Mouse (Mus musculus) cerebellum, adult 2 months (tissue): ENCODE results near the gene Pde7b. TPM values are rescaled to one million over a fixed set of nuclear protein-coding genes. Genes with fewer than 3 reads are reported as not detected.

Source experiments
- DNase-seq, 2 experiments: peaks; one replicate each; pipeline ENCODE4 v3.0.0; 2021
- H3K27ac ChIP-seq: fragments of 200-500 bp; 2 replicates; pipeline ENCODE4 v1.5.1; 2012; ENCODE audit warnings: low read length, control low read depth, inconsistent platforms; ENCODE audit not compliant: insufficient read depth
- H3K27me3 ChIP-seq: fragments of 200-500 bp; 2 replicates; pipeline ENCODE4 v1.6.1; 2012; ENCODE audit warnings: inconsistent platforms, mild to moderate bottlenecking, low read length, moderate library complexity; ENCODE audit not compliant: control insufficient read depth, insufficient read depth
- H3K4me1 ChIP-seq: fragments of 200-500 bp; 2 replicates; pipeline ENCODE4 v1.6.1; 2011; ENCODE audit warnings: low read length; ENCODE audit not compliant: control insufficient read depth, insufficient read depth
- H3K4me3 ChIP-seq: fragments of 200-500 bp; replicated peaks from 2 replicates; pipeline ENCODE3; 2011; ENCODE audit warnings: mild to moderate bottlenecking, low read depth, low read length, control low read depth; ENCODE audit not compliant: insufficient read depth
- CTCF ChIP-seq: fragments of 200-500 bp; IDR thresholded peaks from 2 replicates; pipeline ENCODE4 v1.5.1; 2011; ENCODE audit warnings: low read depth, mild to moderate bottlenecking, control low read depth, low read length, moderate library complexity, borderline replicate concordance; ENCODE audit not compliant: insufficient read depth
- POLR2A ChIP-seq: fragments of 200-500 bp; IDR thresholded peaks from 2 replicates; pipeline ENCODE4 v1.6.1; 2011; ENCODE audit warnings: low read length, control low read depth, borderline replicate concordance; ENCODE audit not compliant: insufficient read depth
- WGBS: fragments of 180-500 bp; shearing (Covaris S2); methylation state at CpG from one replicate; pipeline ENCODE4 v1.1.7; 2018; 5-methylcytosine and 5-hydroxymethylcytosine counted together
- polyA plus RNA-seq: library from polyadenylated mRNA; depleted of rRNA; stranded (reverse); fragments of >200 nt; gene quantifications from 2 replicates; pipeline ENCODE4 v1.2.3, GENCODE M21; 2012

Gene Pde7b
- polyA plus RNA-seq, 1 experiment: 8.5 TPM

DNA sequence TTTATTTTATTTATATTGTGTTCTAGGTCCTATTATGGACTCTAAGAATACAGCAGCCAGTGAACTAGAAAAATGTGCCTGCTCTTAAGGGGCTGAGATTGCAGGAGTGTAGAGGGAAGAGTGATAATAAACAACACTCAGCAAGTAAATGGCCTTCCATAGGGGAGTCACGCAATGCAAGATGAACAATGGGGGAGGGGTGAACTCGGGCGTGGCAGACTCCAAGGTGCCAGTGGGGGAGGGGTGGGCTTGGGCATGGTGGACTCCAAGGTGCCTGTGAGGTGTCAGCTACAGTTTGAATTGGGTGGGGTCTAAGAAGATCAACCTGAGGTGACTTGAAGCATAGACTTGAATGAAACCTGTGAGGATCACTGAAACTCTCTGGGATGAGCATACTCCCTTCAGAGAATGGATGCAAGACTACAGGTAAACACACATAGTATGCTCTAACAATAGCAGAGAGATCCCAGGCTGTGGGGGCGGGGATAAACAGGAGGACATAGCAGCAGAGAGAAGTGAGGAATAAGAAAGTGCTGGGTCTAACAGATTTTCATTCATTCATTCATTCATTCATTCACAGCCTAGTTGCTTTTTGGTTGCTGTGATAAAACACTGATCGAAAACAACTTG, 230.9 kb downstream of the Pde7b start:
- 86% methylated on average over 5 of the region's 5 CpGs for WGBS
- no peaks in the 10 kb centered on the region for H3K27me3 ChIP-seq
- H3K4me1 ChIP-seq: no peaks in the 10 kb centered on the region
- no peak overlapping the region for H3K27ac ChIP-seq
- TF ChIP-seq CTCF (no peak), POLR2A (no peak)
- DNase-seq: no peak
- H3K4me3 ChIP-seq: no peak overlapping the region

DNA sequence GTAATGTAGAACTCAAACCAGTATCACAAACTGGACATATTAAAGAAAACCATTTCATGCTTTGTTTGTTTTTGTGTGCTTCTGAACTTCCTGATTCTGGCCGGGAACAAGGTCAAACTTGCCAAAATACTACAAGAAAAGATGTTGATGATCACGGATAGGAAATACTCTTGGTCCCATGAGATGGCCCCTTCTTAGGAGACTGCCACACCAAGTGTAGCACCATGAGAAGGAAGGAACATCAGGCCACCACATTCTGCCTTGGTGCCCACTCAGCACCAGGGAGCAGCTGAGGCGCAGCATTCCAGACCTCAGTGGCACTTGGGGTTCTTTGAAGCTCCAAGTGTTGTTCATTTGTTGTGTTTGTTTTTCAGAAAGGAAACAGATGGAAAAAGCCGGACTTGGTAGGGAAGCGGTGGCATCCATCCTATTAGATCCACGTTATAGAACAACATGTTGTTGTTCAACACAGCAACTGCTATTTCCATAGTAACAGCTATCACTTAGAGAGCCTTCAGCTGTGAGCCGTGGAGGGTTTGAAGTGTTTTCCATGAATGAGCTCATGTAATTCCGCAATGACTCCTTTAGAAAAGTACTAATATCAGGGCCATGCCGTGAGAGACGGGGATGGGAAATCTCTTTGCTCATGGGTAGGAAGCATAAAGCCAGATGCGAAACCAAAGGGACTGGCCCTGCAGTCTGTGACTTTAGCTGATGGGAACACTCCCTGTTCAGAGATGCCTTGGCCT, 232.5 kb downstream of the Pde7b start:
- Histone ChIP-seq H3K27ac (no peak overlapping the region), H3K4me3 (no peak overlapping the region), H3K4me1 (no peaks in the 10 kb centered on the region), H3K27me3 (no peaks in the 10 kb centered on the region)
- WGBS: 68% methylated on average over 11 of the region's 11 CpGs
- DNase-seq: no peak
- TF ChIP-seq CTCF (no peak), POLR2A (no peak)

GRCm38 (mm10) chr10:20490775-20491174, 234.1 kb downstream of the Pde7b start:
- Histone ChIP-seq H3K4me3 (no peak overlapping the region), H3K27ac (no peak overlapping the region), H3K27me3 (no peaks in the 10 kb centered on the region), H3K4me1 (no peaks in the 10 kb centered on the region)
- TF ChIP-seq POLR2A: no peak
- TF ChIP-seq CTCF: no peak
- DNase-seq: no peak
- WGBS: 39% methylated on average over 1 of the region's 1 CpGs

DNA sequence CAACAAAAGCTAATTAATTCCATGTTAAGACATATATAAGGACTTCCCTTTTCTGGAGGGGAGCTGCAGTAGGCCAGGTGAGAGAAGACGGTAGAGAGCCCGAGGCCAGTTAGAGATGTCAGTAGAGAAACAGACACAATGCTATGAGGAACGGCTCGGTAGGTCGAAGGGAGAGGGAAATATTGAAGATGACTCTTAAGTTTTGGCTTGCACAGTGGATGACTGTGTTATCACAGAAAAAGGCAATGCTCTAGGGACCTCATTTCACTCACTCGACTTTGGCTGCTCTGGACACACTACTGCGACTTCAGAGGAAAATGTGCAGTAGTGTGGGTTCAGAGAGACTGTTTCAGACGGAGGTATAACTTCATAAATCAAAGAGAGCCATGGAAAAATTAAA, 234.6 kb downstream of the Pde7b start:
- Histone ChIP-seq H3K27me3 (no peaks in the 10 kb centered on the region), H3K4me1 (no peaks in the 10 kb centered on the region), H3K4me3 (no peak overlapping the region), H3K27ac (no peak overlapping the region)
- WGBS: 76% methylated on average over 8 of the region's 8 CpGs
- no peak for DNase-seq
- TF ChIP-seq CTCF (no peak), POLR2A (no peak)

DNA sequence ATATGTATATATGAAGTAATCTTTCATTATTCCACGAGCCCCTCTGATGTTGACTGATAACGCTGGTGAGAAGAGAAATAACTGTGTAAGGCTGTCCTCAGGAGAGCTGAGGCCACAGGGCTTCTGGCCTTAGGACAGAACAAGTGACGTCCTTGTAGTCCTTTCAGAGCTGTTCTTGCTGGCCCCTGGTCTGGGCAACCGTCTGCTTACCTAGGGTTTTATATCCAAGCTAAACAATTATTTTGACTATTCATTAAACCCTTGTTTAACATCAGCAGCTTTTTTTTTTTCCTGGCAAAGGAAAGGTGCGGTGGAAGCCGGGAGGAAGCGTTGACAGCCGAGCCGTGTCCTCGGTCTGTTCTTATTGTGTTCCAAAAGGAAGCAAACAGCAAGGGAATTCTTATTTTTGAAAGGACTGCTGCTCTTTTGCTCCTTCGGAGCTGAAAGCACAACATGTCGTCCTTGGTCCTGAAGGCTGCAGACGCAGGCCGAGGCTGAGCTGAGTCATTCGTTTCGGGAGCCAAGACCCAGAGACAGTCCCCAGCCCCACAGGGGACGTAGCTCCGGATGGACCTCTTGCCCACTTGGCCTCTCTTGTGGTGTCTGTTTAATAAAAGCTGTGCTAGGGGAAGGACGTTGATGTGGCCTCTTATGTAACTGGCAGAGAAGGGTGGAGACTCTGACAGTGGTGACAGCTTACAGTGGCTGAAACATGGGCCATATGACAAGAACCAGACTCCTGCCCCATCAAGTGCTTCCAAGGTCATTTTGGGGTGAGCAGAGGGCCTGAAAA, 238.2 kb downstream of the Pde7b start:
- WGBS: 61% methylated on average over 19 of the region's 19 CpGs
- Histone ChIP-seq H3K27ac (no peak overlapping the region), H3K27me3 (no peaks in the 10 kb centered on the region), H3K4me1 (no peaks in the 10 kb centered on the region), H3K4me3 (no peak overlapping the region)
- peak; percentile 12 to 18 for DNase-seq
- TF ChIP-seq CTCF (no peak), POLR2A (no peak)

DNA sequence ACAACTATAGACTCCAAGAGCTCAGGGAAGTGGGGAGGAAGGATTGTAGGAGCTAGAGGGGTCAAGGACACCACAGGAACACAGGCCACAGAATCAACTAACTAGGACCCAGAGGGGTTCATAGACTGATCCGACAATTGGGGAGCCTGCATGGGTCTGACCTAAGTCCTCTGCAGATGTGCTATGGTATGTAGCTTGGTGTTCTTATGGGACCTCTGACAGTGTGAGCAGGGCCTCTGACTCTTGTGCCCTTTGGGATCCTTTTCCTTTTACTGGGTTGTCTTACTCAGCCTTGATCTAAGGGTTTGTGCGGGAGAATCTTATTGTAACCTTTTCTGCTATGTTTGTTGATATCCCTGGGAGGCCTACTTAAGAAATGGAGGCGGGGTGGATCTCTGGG, 239.1 kb downstream of the Pde7b start:
- Histone ChIP-seq H3K4me3 (no peak overlapping the region), H3K4me1 (no peaks in the 10 kb centered on the region), H3K27ac (no peak overlapping the region), H3K27me3 (no peaks in the 10 kb centered on the region)
- TF ChIP-seq POLR2A (no peak), CTCF (no peak)
- 79% methylated on average over 3 of the region's 3 CpGs for WGBS
- no peak for DNase-seq

GRCm38 (mm10) chr10:20479481-20479880, 245.4 kb downstream of the Pde7b start:
- Histone ChIP-seq H3K27ac (no peak overlapping the region), H3K27me3 (no peaks in the 10 kb centered on the region), H3K4me1 (no peaks in the 10 kb centered on the region), H3K4me3 (no peak overlapping the region)
- no peak for TF ChIP-seq POLR2A
- DNase-seq: no peak
- WGBS: 79% methylated on average over 8 of the region's 8 CpGs
